Mouse (Mus musculus): ENCODE results near the gene Gpcpd1. TPM values are rescaled to one million over a fixed set of nuclear protein-coding genes. Genes with fewer than 3 reads are reported as not detected.

The Gpcpd1 gene
- total RNA-seq, 2 experiments from 2014 or later: 47.9 to 59.3 TPM

DNA sequence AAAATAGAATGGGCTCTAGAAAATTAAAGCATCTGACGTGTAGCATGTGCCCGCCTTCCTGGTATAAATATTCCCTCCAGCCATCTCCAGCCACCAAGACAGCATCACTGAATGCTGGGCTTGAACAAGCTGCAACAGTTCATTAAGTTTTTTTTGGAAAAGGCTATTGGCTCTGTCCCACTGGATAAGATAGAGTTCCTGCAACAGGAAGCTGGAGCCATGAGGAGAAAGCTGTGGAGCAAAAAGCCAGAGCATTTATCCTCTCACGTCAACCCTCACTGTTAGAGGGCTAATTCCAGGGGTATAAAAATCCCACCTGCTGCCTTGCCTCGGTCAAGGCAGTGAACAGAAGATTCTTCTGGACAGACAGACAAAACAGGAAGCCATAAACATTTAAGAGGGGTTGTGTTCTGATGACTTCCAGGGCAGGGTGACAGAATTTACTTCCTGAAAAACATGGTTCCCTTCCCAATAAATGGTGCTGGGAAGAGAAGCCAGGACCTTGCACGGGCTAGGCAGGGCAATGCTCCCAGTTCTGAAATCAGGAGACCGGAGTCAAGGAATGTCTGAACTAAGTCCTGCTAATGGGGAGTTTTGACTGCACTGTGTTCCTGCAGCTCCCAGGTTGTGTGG is 2.5 kb upstream of the Gpcpd1 start:
- DNase-seq (ENCODE audit: low spot score in 2 of 2): no peak

DNA sequence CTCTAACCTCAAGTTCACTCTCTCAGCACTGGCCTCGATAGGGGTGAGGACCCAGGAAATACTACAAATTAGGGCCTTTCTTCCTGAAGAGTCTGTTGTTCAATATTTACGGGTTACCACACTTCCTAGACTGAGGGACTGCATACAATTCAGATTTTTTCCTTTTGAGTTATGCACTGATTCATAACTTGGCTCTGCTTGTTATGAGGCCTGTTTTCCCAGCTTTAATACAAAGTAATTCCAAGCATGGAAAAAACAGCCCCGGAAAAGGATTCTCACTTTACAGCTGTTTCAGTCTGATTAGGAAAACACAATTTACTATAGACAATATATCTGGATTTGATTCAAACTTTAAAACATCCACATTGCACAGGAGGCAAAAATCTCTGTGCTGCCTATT is 1.5 kb downstream of the Gpcpd1 start:
- DNase-seq (ENCODE audit: low spot score in 2 of 2): no peak

DNA sequence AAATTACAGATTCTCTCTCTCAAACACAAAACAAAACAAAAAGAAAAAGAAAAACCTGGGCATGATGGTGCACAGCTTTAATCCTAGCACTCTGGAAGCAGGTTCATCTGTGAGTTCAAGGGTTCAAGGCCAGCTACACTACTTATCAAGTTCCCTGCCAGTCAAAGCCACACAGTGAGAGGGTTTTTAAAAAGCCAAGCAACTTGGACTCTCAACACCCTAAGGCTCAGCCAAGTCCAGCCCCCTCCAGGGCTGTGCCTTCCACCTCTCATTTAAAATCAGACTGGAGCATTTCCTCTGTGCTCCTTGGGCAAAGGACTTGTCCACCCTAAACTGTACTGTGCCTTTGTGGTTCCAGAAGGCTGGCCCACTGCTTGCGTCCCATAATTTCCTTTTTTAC is 3.3 kb downstream of the Gpcpd1 start:
- no peak for DNase-seq (ENCODE audit: low spot score in 2 of 2)

DNA sequence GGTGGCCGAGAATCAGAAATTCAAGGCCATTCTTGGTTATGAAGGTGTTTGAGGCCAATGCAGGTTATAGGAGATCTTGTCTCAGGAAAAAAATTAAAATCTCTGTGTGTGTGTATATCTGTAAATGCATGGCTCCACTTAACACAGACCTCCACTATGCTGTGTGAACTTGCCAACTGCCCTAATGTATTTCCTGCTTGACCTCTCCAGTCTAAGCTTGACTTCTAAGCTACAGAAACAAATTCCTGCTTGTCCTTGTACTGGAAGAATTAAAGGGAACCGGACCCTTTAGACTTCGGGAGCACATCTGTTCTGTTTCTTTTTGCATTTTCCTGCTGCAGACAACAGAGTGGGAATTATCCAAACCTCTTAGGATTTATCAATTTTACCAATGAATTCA is 4.4 kb downstream of the Gpcpd1 start:
- no peak for DNase-seq (ENCODE audit: low spot score in 2 of 2)

DNA sequence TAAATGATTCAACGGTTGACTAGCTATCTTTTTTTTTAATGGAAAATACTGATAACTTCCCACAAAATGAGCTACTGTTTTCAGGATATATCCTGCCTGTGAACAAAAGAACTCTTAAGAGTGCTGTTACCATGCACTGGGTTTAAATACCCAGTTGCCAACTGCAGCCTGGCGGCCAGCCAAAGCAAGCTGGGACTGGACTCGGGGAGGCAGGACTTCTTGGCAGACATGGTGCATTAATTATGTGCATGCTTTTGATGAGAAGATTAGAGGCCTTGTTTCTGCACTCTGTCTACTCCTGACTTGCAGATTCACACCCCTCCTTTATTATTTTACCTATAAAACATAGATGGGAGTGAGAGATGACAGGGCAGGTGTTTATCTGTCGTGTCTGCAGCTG is 5.3 kb downstream of the Gpcpd1 start:
- peak; percentile 54 to 74 for DNase-seq (ENCODE audit: low spot score in 2 of 2)

DNA sequence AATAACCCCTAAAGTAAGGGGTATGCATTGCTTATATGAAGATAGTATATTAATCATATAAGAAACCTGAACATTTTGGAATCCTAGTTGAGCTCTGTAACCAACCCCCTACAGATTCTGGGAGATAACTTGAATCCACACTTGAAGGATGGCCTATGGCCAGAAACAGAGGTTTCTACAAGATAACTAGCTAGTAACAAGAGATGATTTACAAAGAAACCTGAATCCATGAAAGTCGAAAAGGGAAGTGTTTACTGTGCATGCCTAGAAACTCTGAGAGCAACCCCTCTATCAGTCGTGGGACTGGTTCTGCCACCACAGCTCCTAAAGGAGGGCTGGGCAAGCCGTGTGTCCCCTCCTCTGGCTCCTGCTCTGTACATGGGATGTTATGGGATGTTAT is 7.8 kb downstream of the Gpcpd1 start:
- no peak for DNase-seq (ENCODE audit: low spot score in 2 of 2)

DNA sequence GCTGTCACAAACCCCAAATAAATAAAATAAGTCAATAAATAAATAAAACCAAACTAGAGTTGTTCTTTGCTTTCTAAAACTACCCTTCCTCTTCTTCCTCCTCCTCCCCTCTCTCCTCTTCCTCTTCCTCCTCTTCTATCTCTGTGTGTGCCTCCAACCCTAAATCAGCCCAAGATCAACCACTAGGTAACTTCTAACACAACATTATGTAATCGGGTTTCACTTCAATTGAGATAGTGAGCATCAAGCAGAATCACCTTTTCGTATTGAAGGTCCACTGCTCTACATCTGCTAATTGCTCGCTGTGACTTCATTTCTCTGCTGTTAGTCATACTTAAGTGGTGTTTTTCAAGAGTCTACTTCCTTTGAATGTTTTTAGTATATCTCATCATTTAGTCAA is 8.8 kb downstream of the Gpcpd1 start:
- no peak for DNase-seq (ENCODE audit: low spot score in 2 of 2)

DNA sequence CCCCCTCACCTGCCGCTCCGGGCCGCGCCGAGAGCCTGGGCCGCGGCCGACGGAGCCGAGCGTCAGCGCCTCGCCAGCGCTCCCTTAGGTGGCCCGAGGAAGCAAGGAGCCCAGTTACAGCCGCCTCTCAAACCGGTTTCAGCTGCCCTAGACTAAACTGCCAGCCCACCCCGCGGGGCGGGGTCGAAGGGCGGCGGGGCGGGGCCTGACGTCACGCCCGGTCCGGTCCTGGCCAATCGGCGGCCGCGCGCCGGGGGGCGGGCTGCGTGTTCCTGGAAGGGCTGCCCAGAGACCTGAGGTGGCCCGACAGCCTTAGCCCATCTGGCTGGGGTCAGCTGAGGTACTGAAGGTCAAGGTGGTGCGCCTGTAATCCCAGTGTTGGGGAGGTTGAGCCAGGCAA is 9.5 kb downstream of the Gpcpd1 start:
- DNase-seq (ENCODE audit: low spot score in 2 of 2): peak; percentile 95 to 96

DNA sequence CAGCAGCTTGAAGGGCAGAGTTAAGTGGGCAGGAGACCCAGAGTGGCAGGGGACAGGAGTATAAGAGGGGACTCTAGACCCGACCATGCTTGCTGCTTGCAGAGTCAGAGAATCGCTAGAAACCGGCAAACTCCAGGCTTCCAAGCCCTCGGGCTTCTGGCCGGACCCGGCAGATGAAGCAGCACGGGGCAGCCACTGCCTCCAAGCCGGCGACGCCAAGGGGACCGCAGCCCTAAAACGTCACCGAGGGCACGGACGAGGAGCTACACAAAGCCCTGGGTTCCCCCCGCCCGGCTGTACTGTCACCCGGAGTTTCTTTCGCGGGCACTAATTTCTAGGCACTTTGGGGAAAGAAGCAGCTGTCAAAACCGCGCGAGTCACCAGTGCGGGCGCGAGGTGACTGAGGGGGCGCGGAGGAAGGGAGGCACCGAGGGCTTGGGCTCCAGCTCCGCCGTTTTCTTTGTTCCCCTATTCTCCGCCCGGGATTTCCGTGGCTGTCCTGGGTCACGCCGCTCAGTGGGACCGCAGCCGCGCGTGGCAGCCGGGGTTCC is 10.0 kb downstream of the Gpcpd1 start:
- DNase-seq (ENCODE audit: low spot score in 2 of 2): peak; percentile 35 to 61

DNA sequence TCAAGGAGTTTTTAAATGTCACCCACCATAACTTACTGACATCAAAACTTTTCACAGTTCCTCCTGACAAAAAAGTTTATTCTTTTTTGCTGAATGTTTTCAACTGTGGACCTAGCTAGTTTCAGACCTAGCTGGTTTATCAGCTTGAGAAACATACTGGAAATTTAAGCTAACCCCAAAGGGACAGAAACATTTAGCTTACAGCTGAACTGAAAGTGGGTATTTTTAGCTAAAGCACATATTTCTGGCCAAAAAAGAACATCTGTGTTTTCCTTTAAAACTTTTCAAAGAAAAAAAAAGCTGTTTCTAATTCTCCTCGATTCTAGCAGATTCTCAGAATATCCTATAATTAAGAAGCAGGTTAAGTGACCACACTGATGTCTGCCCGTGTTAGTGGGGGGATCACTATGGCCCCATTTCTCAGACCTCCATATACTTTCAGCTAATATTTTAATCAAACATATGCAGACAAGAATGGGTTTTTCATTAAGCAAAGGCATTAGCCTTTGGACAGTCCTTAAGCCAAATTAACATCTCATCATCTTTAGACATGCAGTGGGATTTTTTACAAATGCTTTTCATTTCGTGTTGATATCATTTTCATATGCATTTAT is 10.9 kb downstream of the Gpcpd1 start:
- DNase-seq (ENCODE audit: low spot score in 2 of 2): no peak

DNA sequence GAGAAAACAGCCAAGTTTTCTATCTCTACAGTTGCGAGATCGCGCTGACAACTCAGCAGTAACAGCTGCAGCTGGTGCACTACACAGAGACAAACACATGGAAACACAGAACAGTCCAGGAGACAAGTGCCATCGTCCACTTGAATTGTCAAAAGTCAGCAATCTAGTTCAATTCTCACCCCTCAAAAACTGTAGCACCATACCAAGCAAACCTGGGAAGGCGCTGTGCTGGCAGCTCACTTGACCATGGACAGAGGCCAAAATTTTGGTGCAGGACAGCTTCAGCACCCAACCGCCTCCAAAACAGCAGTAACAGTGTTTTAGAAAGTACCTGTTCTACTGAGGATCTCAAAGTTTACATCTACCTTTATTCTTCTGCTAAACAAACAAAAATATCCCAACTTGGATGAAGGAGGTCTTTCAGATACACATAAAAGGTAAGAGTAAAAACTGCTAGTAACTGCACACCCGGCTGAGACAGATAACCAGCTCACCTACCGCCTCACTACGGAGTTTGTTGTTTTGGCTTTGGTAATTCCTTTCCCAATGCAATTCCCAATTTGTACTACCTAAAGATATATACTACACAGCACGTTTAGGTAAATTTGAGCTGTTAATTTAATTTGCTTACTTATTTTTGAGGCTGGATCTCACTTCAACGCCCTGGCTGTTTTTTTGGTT is 11.6 kb downstream of the Gpcpd1 start:
- DNase-seq (ENCODE audit: low spot score in 2 of 2): peak; percentile 20 to 35

DNA sequence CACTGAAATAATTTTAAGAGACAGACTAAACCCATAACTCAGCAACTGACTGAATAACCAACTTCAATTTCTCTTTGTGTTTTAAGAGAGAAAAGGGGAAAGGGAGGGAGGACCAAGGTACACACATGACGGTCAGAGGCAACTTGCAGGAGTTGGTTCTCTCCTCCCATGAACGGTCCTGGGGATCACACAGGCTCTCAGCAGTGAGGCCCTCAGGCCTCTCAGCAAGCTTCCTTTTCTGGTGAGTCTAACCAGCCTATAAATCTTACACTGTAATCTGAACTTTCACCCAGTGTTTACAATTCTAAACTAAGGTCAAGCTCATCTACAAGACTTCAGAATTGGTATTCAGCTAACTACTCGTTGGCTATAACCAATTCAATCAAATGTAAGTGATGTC is 12.3 kb downstream of the Gpcpd1 start:
- no peak for DNase-seq (ENCODE audit: low spot score in 2 of 2)

DNA sequence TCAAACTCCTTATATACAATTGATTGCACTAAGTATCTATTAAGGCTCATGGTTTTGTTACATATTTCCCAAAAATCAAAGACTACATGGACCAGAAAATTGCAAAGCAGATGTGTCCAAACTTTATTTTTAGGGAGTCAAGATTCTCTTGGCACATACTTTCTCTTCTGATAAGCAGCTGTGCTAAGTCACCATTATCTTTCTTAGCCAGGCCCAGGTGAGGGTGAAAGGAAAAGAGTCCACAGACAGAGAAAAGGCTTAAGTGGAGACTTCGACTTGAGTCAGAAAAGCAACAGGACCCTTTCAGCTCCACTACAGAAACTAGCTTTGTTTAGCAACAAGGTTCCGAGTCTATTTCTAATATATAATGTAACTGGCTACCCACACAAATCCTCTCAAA is 14.2 kb downstream of the Gpcpd1 start:
- DNase-seq (ENCODE audit: low spot score in 2 of 2): no peak

DNA sequence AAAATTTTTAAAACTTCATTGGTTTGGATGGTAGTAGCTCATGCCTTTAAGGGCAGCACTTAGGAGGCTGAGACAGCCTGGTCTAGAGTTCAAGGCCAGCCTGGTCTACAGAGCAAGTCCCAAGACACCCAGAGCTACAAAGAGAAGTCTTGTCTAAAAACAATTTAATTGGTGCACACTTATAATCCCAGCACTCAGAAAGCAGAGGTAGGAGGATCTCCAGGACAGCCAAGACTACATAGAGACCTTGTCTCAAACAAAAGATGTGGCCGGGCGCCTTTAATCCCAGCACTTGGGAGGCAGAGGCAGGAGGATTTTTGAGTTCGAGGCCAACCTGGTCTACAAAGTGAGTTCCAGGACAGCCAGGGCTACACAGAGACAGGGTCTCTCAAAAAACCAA is 14.9 kb downstream of the Gpcpd1 start:
- no peak for DNase-seq (ENCODE audit: low spot score in 2 of 2)

DNA sequence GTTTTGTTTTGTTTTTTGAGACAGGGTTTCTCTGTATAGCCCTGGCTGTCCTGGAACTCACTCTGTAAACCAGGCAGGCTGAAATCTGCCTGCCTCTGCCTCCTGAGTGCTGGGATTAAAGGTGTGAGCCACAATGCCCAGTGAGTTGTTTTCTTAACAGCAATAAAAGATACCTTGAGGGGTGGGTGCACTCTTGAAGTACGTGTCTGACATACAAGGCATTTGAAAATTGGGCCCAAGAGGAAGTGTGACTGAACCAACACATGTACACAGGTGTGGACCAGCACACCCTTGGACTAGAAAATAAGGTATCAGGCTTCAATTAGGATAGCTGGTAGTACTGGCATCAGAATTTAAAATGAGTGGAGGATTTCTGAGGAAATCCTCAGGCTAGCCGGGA is 16.2 kb downstream of the Gpcpd1 start:
- DNase-seq (ENCODE audit: low spot score in 2 of 2): no peak

DNA sequence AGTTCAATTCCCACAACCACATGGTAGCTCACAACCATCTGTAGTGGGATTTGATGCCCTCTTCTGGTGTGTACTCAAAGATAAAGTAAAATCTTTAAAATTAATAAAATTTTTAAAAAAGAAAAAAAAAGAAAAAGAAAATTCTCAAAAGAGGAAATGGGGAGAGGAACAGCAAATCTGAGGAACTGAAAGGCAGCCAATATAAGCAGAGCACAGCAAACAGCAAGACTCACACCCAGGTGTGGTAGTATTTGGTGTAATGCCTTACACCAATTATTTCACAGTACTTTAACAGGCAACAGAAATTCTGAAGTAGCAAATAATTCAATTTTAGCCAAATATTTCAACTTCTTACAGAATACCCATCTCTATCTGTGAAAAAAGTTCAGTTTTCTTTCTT is 16.7 kb downstream of the Gpcpd1 start:
- no peak for DNase-seq (ENCODE audit: low spot score in 2 of 2)

DNA sequence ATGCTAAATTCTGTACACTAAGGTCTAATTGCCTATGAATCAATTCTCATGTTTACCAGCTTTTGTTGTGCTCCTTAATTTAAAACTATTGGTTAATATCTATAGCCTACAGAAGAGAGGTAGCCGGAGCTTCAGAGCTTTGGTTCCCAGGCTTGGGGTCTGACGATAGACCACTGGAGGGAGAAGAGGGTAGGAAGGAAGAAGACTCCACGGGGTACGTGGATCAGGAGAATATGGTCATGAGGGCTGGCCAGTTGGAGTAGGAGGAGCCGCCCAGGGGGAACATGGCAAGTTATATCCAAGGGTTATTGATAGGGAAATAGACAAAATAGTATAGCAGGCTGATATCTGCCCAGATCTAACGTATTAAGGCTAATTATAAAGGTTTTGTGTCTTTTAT is 17.8 kb downstream of the Gpcpd1 start:
- no peak for DNase-seq (ENCODE audit: low spot score in 2 of 2)

DNA sequence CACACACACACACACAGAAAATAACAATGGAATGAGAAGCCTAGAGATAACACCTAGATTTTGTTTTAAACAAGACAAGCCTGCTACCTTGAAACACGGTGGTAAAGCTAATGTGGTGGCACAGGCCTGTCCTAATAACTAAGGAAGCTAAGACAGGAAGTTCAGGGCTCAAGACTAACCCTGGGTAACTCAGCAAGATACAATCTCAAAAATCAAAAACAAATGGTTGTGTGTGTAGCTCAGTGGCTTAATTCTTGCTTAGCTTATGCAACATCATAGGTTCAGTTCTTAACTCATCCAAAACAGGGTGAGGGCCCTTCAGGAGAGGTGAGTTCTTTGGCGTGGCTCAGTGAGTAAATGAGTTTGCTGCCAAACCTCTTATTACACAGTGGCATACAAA is 20.1 kb downstream of the Gpcpd1 start:
- no peak for DNase-seq (ENCODE audit: low spot score in 2 of 2)

DNA sequence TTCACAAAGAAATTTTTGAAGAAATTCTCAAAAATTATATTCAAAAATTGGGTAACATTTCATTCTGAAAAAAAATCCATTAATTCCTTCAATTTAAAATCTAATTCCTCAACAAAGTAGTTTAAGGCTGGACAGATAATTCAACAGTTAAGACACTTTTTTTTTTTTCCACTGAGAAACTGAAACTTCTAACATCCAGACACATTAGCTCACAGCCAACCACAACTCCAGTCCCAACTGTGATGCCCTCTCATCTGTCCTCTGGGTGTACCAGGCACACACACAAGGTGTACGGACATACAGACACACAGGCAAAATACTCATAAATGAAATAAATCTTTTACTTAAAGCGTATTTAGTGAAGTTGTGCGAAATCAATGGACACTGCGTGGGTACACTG is 25.7 kb downstream of the Gpcpd1 start:
- DNase-seq (ENCODE audit: low spot score in 2 of 2): no peak

DNA sequence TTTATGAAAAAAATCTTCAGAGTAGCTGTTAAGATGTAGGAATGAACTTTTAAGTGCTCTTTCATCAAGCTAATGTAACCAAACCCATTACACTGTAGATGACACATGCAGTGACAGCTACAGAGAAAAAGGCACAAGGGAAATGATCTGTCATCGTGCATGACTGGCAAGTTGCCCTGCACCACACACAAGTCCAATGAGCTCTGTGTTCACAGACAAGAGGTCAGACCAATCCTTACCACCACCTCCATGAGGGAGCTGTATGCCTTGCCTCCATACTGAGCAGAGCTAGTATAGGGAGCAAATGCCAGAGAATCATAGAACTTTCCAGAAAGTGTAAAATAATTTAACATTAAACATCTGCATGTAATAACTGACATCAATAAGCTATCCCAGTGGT is 59.7 kb downstream of the Gpcpd1 start:
- DNase-seq (ENCODE audit: low spot score in 2 of 2): no peak

DNA sequence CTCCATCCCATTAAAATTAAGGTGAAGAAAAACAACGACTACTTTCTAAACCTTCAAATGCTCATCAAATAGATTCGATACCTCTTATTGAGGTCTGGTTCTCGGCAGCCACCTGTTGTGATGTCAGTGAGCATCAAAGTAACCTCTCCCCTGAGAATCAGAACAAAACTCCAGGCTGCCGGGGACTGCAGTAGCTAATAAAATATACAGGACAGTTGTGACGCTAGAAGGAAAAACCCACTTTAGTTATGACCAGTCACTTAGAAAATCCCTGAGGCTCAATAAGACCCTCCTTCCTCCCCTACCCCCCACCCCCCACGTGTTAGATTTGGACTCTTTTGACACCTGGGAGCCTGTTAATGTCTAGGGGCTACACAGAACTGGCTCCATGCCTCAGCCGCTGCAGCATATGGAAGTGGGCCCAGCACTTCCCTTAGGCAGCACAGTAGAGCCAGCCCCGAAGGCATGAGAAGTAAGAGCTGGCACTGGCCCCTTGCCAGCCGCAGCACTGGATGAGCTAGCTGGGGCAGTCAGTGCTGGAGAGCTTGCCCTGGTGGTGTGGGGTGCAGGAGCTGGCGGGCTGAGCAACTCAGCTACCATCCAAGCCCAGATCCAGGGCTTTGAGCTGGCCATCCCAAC is 60.5 kb downstream of the Gpcpd1 start:
- DNase-seq (ENCODE audit: low spot score in 2 of 2): no peak

DNA sequence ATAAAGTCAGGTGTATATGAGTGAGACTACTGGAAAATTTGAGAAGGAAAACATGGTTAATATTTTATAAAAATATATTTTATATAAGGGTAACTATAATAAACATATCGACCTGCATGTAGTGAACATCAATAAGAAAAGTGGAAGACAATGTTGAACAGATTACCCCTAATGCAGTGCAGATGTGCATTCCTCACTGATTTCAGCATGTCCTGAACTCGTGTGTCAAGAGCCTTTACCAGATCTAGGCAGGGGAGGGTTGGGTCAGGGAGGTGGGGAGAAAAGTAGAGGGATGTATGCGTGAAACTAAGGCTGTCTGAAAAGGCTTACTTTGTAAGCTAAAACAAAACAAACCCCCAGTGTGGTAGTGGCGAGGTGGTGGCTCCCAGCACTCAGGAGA is 61.4 kb downstream of the Gpcpd1 start:
- no peak for DNase-seq (ENCODE audit: low spot score in 2 of 2)
